Mouse (Mus musculus) small intestine, adult 2 months (tissue): ENCODE data around the gene Olfr1045.

Experiments
- CTCF ChIP-seq: fragments of 200-500 bp; IDR thresholded peaks from 2 replicates; pipeline ENCODE4 v1.5.1; 2012; ENCODE audit warnings: low read depth, mild to moderate bottlenecking, control low read depth, inconsistent platforms, low read length, moderate library complexity, mixed read lengths; ENCODE audit not compliant: insufficient replicate concordance, insufficient read length; ENCODE audit errors: extremely low read depth
- POLR2A ChIP-seq: fragments of 200-500 bp; IDR thresholded peaks from 2 replicates; pipeline ENCODE4 v1.6.1; 2012; ENCODE audit warnings: low read depth, mild to moderate bottlenecking, control low read depth, inconsistent platforms, low read length, moderate library complexity

DNA sequence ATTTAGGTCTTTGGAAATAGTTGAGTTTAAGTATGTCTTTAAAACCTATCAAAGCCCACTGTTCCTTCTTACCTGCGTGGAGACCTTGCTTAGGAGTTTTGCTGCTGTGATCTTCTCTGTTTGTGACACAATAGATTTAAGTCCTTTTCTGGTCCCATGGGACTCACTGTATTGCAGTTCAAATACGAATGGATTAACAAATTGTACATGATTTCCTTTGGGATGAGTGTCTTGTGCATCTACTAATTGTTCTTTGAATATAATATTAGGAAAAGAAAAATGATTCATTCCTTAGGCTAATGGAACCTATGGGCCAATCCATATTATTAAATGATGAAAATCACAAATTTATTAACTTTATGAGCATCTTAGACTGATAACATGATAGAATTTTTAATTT is 16.4 kb upstream of the Olfr1045 start, which contains the start of gene Olfr1046:
- TF ChIP-seq CTCF = no peak
- TF ChIP-seq POLR2A = no peak
